Mouse (Mus musculus) cerebellum, adult 2 months (tissue): Measurements from ENCODE around the gene Lzts3. TPM values are rescaled to one million over a fixed set of nuclear protein-coding genes. Genes with fewer than 3 reads are reported as not detected.

Experiments
- DNase-seq, 2 experiments: peaks; one replicate each; pipeline ENCODE4 v3.0.0; 2021
- H3K27ac ChIP-seq: fragments of 200-500 bp; 2 replicates; pipeline ENCODE4 v1.5.1; 2012; ENCODE audit warnings: low read length, control low read depth, inconsistent platforms; ENCODE audit not compliant: insufficient read depth
- H3K27me3 ChIP-seq: fragments of 200-500 bp; 2 replicates; pipeline ENCODE4 v1.6.1; 2012; ENCODE audit warnings: inconsistent platforms, mild to moderate bottlenecking, low read length, moderate library complexity; ENCODE audit not compliant: control insufficient read depth, insufficient read depth
- H3K4me1 ChIP-seq: fragments of 200-500 bp; 2 replicates; pipeline ENCODE4 v1.6.1; 2011; ENCODE audit warnings: low read length; ENCODE audit not compliant: control insufficient read depth, insufficient read depth
- H3K4me3 ChIP-seq: fragments of 200-500 bp; replicated peaks from 2 replicates; pipeline ENCODE3; 2011; ENCODE audit warnings: mild to moderate bottlenecking, low read depth, low read length, control low read depth; ENCODE audit not compliant: insufficient read depth
- CTCF ChIP-seq: fragments of 200-500 bp; IDR thresholded peaks from 2 replicates; pipeline ENCODE4 v1.5.1; 2011; ENCODE audit warnings: low read depth, mild to moderate bottlenecking, control low read depth, low read length, moderate library complexity, borderline replicate concordance; ENCODE audit not compliant: insufficient read depth
- POLR2A ChIP-seq: fragments of 200-500 bp; IDR thresholded peaks from 2 replicates; pipeline ENCODE4 v1.6.1; 2011; ENCODE audit warnings: low read length, control low read depth, borderline replicate concordance; ENCODE audit not compliant: insufficient read depth
- WGBS: fragments of 180-500 bp; shearing (Covaris S2); methylation state at CpG from one replicate; pipeline ENCODE4 v1.1.7; 2018; 5-methylcytosine and 5-hydroxymethylcytosine counted together
- polyA plus RNA-seq: library from polyadenylated mRNA; depleted of rRNA; stranded (reverse); fragments of >200 nt; gene quantifications from 2 replicates; pipeline ENCODE4 v1.2.3, GENCODE M21; 2012; rRNA removed

Gene Lzts3
- 89.4 and 94.9 TPM in 2 replicates for polyA plus RNA-seq

GRCm38 (mm10) chr2:130642684-130643369 is at the start of gene Lzts3:
TSS of gene Lzts3 (minus strand) at chr2:130642803.
- WGBS = 2% methylated on average over 40 of the region's 40 CpGs
- H3K27ac ChIP-seq = peak within 1 kb of the TSS; percentile 80
- H3K27me3 ChIP-seq = no peaks in the 10 kb centered on the region
- peak; percentile 76; the same call in 1 of the 2 replicates for TF ChIP-seq POLR2A
- no peak for TF ChIP-seq CTCF
- peak; percentile 93 to 95 for DNase-seq
- H3K4me3 ChIP-seq = peak within 1 kb of the TSS; percentile 73
- peaks cover 18% of the 10 kb centered on the region for H3K4me1 ChIP-seq

DNA sequence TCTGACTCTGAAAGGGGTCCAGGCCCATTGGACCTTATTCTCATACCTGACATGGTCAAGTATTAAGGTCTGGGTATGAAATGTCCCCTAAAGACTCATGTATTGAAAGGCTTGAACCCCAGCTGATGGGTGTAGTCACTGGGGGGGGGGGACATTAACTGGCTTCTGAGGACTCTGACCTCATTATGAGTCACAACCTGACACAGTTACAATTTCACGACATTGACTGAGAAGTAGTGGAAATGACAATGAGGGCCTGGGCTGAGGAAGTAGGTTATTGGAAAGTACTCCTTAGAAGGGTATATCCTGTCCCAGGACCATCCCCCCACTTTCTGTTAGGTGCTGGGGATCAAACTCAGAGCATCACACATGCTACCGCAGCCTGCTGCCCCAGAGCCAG is 46.4 kb upstream of the Lzts3 start:
- Histone ChIP-seq H3K4me3 (no peak overlapping the region), H3K4me1 (no peaks in the 10 kb centered on the region), H3K27ac (no peak overlapping the region), H3K27me3 (no peaks in the 10 kb centered on the region)
- 84% methylated on average over 2 of the region's 2 CpGs for WGBS
- TF ChIP-seq POLR2A = no peak
- TF ChIP-seq CTCF = no peak
- no peak for DNase-seq

DNA sequence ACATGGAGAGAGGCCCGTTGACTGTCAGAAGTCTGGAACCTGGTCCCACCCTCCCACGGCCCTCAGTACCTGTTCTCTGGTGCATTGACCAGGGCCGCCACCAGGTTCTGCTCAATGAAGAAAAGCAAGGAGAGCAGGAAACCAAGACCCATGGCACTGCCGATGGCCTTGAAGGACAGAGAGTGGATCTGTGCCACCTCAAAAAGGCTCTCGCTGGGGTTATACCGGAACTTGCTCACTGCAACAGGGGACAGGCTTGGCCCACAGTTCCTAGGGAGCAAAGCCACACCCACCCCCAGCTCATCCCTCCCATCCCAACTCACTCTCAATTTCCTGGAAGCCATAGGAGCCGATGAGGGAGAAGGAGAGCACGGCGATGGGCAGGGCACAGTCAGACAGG is 42.8 kb upstream of the Lzts3 start:
- TF ChIP-seq CTCF (no peak), POLR2A (no peak)
- Histone ChIP-seq H3K4me1 (no peaks in the 10 kb centered on the region), H3K27me3 (no peaks in the 10 kb centered on the region), H3K27ac (no peak overlapping the region), H3K4me3 (no peak overlapping the region)
- WGBS = 86% methylated on average over 9 of the region's 9 CpGs
- no peak for DNase-seq

DNA sequence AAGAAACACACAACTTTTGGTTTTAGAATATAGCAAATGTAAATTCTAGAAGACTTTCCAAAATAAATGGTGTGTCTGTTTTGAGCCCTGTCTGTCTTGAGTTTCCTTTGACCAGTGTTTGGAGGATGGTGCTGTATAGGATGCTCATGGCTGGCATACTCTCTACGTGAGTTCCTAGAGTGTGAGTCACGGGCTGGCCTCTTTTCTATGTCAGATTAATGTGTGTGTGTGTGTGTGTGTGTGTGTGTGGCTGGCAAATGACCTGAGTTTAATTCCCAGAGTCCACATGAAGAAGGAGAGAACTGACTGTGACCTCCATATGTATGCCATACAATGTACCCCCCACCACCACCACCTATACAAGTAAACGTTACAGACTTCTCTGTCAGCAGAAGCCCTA is 38.9 kb upstream of the Lzts3 start:
- WGBS = 56% methylated on average over 3 of the region's 3 CpGs
- no peak overlapping the region for H3K4me3 ChIP-seq
- no peaks in the 10 kb centered on the region for H3K4me1 ChIP-seq
- DNase-seq = no peak
- H3K27me3 ChIP-seq = no peaks in the 10 kb centered on the region
- no peak for TF ChIP-seq CTCF
- no peak for TF ChIP-seq POLR2A
- no peak overlapping the region for H3K27ac ChIP-seq

DNA sequence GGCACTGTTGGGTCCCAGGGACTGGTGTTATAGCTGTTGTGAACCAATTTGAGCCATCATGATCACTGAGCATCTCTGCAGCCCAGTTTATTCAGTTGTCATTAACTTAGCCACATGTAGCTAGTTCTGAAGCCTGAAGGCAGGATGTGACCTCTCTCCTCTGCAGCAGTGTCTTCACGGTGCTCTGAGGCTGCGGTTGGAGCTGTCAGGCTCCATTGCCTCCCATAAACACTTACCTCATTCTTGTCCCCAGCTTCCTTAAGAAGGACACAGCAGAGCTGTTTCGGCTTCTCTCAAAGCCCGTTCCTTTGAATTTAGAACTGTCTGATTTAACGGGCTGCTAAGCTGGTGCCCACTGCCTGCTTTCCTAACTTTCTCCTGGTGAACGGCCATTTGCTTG is 37.3 kb upstream of the Lzts3 start:
- no peak overlapping the region for H3K27ac ChIP-seq
- TF ChIP-seq CTCF (no peak), POLR2A (no peak)
- no peaks in the 10 kb centered on the region for H3K27me3 ChIP-seq
- DNase-seq = no peak
- H3K4me1 ChIP-seq = no peaks in the 10 kb centered on the region
- no peak overlapping the region for H3K4me3 ChIP-seq
- WGBS = 92% methylated on average over 6 of the region's 6 CpGs

DNA sequence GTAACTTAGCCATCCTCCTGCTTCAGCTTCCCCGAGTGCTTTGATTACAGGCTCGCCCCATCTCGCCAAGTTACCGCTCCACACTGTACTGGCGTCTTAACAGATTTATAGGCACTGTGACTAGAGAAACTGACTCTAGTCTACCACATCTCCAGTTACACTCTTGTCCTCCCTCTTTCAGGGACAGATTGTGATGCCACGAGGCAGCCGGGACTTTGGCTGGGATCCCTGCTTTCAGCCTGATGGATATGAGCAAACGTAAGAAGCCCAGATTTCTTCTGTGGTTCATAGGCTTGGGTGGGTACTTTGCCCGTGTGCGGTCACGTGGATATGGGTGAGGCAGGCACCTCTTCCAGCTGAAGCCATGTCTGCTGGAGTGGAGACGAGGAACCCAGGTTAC is 36.6 kb upstream of the Lzts3 start:
- 83% methylated on average over 12 of the region's 12 CpGs for WGBS
- DNase-seq = no peak
- no peaks in the 10 kb centered on the region for H3K27me3 ChIP-seq
- H3K4me1 ChIP-seq = no peaks in the 10 kb centered on the region
- no peak overlapping the region for H3K27ac ChIP-seq
- H3K4me3 ChIP-seq = no peak overlapping the region
- TF ChIP-seq CTCF (no peak), POLR2A (no peak)

- WGBS = 91% methylated on average over 10 of the region's 10 CpGs
- Histone ChIP-seq H3K4me3 (no peak overlapping the region), H3K27me3 (no peaks in the 10 kb centered on the region), H3K27ac (no peak overlapping the region), H3K4me1 (no peaks in the 10 kb centered on the region)
- no peak for DNase-seq
- no peak for TF ChIP-seq CTCF
- TF ChIP-seq POLR2A = no peak
Measured at GRCm38 (mm10) chr2:130677211-130677610, 34.6 kb upstream of the Lzts3 start.

DNA sequence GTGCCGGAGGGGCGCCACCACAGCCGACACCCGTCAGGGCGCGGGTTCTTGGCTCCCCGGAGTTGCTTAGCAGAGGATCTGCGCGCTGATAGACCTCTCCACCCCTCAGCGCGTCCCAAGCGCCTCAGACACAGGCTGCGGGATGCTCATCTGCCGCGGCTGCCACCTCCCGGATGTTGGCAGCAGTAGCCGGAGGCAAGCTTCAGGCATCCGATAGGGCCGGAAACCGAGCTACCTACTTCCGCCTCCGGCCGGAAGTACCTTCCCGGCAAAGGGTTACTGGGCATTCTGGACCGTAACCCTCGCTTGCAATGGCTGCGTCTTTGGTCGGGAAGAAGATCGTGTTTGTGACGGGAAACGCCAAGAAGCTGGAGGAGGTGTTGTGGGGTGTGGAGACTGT is 25.0 kb upstream of the Lzts3 start, which contains the start of gene Itpa:
Gene Itpa (plus strand): TSS at position 52 of the 400 bp plus-strand sequence.
- DNase-seq = peak; percentile 90 to 92
- H3K27me3 ChIP-seq = no peaks in the 10 kb centered on the region
- peak; percentile 86 for TF ChIP-seq POLR2A
- TF ChIP-seq CTCF = peak; percentile 45; the same call in 1 of the 2 replicates
- peak within 1 kb of the TSS; percentile 72 for H3K27ac ChIP-seq
- under 1% methylated on average over 31 of the region's 31 CpGs for WGBS
- peak within 1 kb of the TSS; percentile 87 for H3K4me3 ChIP-seq
- H3K4me1 ChIP-seq = peaks cover 10% of the 10 kb centered on the region

DNA sequence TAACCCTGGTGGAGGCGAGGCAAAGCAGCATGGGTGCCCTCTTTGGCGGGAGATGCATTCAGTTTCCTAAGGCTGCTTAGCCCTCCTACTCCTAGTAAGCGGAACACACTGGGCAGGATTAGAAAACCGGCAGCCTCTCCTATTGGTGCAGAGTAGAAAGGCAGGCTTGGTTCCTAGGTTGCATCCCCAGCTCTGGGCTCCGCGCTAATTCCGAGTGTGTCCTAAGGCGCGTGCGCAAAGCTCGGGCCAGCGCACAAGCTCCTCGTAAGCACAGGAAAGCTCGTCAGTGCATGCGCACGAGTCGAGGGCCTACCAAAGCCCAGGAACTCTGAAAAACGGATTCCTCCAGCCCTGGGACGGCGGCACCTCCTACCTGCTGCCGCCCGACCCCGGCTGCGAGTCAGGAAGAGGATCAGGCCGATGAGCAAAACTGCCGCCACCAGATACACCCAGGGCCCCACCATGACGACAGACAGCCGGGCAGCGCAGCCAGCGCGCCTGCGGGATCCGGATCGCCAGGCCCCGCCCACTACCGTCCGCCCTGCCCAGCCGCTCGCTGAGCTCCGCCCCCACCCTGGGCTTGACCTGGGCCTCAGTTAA is 21.6 kb upstream of the Lzts3 start, which contains the start of gene Ddrgk1:
Gene Ddrgk1 (minus strand): TSS at position 558 of the 600 bp plus-strand sequence.
- peak; percentile 97 for DNase-seq
- H3K4me1 ChIP-seq = peaks cover 8% of the 10 kb centered on the region
- under 1% methylated on average over 40 of the region's 40 CpGs for WGBS

More for the DNA sequence above, 21.6 kb upstream of the Lzts3 start, which contains the start of gene Ddrgk1:
- H3K27ac ChIP-seq = peak within 1 kb of the TSS; percentile 96
- H3K27me3 ChIP-seq = no peaks in the 10 kb centered on the region
- peak; percentile 88 for TF ChIP-seq POLR2A
- no peak; the same call in 1 of the 2 replicates for TF ChIP-seq CTCF
- peak within 1 kb of the TSS; percentile 75 for H3K4me3 ChIP-seq
